9 mouse cellular contexts compared by ENCODE assay signal in genomic region chr8:3586993-3587390, GRCm38 (mm10). TPM values are rescaled to one million over a fixed set of nuclear protein-coding genes. Genes with fewer than 3 reads are reported as not detected.
DNase-seq lines count a peak whose midpoint lies in the region; ATAC-seq and TF ChIP-seq lines count a peak whose summit lies in the region.
"Had no signal": no experiment of that assay in that cellular context is flagged by ENCODE, and none has a peak within 500 bp of the region (broad histone marks: within the 10 kb centered on the region; RNA-seq: fewer than 3 reads in every experiment).

Gene Camsap3 (plus strand): TSS chr8:3587293.

- peaks cover 6% of the 10 kb centered on the region; the same call in 1 of the 2 replicates for H3K4me1 ChIP-seq in heart, embryonic 12.5 days (replicated peaks)
- H3K4me1 ChIP-seq in ES-Bruce4 (ENCODE audit: control insufficient read depth, insufficient read depth, low read length): peaks cover 3% of the 10 kb centered on the region
- H3K4me1 ChIP-seq in forebrain, postnatal 0 days (ENCODE audit: insufficient read depth): no peaks in the 10 kb centered on the region
- H3K4me1 ChIP-seq in limb, embryonic 14.5 days (ENCODE audit: control insufficient read depth, insufficient read depth, low read length): peaks cover 4% of the 10 kb centered on the region; the same call in 1 of the 2 replicates

- no peak for TF ChIP-seq EP300 in ES-Bruce4 (IDR thresholded peaks at IDR 0.05; ENCODE audit: insufficient read depth, low read depth, low read length)

- DNase-seq in heart, adult 18-20 months: no peak
- DNase-seq in forebrain, postnatal 0 days: no peak
- no peak for DNase-seq in limb, embryonic 14.5 days (ENCODE audit: low spot score)
- no peak for DNase-seq in cerebellum, postnatal 10 days
- no peak for DNase-seq in spleen, adult 18-20 months
- no peak for DNase-seq in urinary bladder, postnatal 14 days (ENCODE audit: low spot score)

- no peak for ATAC-seq in heart, embryonic 12.5 days (ENCODE audit: insufficient number of reproducible peaks, low FRiP score)
- ATAC-seq in forebrain, postnatal 0 days: no peak
- no peak for ATAC-seq in limb, embryonic 14.5 days (ENCODE audit: low FRiP score, low read depth)

- peak within 1 kb of the TSS; percentile 63 for H3K4me3 ChIP-seq in heart, embryonic 12.5 days
- H3K4me3 ChIP-seq in ES-Bruce4 (ENCODE audit: low read depth, low read length): peak within 1 kb of the TSS; percentile 93
- peak within 1 kb of the TSS; percentile 87 for H3K4me3 ChIP-seq in forebrain, postnatal 0 days (ENCODE audit: low read depth, low read length)
- peak within 1 kb of the TSS; percentile 72 for H3K4me3 ChIP-seq in limb, embryonic 14.5 days (replicated peaks; ENCODE audit: low read length)
- H3K4me3 ChIP-seq: myocyte had no signal

- 8% methylated on average over 7 of the region's 7 CpGs for WGBS in heart, embryonic 12.5 days
- WGBS in forebrain, postnatal 0 days: under 1% methylated on average over 7 of the region's 7 CpGs
- WGBS in limb, embryonic 14.5 days: 3% methylated on average over 7 of the region's 7 CpGs

- TF ChIP-seq POLR2A in ES-Bruce4 (IDR thresholded peaks at IDR 0.05; ENCODE audit: insufficient read depth, low read length): no peak
- TF ChIP-seq POLR2A in limb, embryonic 14.5 days (IDR thresholded peaks at IDR 0.05; ENCODE audit: borderline replicate concordance, extremely low read depth, insufficient read depth, insufficient read length): no peak

- no peak for TF ChIP-seq CTCF in ES-Bruce4 (IDR thresholded peaks at IDR 0.05; ENCODE audit: low read depth, low read length)
- no peak for TF ChIP-seq CTCF in forebrain, postnatal 0 days (IDR thresholded peaks at IDR 0.05; ENCODE audit: low read depth)

- no peaks in the 10 kb centered on the region for H3K9me3 ChIP-seq in heart, embryonic 12.5 days (replicated peaks)
- H3K9me3 ChIP-seq in ES-Bruce4 (replicated peaks; ENCODE audit: control insufficient read depth, insufficient read depth, low read length, poor library complexity, severe bottlenecking): no peaks in the 10 kb centered on the region
- H3K9me3 ChIP-seq in forebrain, postnatal 0 days (ENCODE audit: low read length): no peaks in the 10 kb centered on the region
- H3K9me3 ChIP-seq in limb, embryonic 14.5 days (ENCODE audit: control insufficient read depth, low read length): no peaks in the 10 kb centered on the region

- no peak within 1 kb of the TSS for H3K27ac ChIP-seq in heart, embryonic 12.5 days (ENCODE audit: poor library complexity, severe bottlenecking)
- peak within 1 kb of the TSS; percentile 71 for H3K27ac ChIP-seq in ES-Bruce4 (ENCODE audit: insufficient read depth, low read length)
- H3K27ac ChIP-seq in forebrain, postnatal 0 days (ENCODE audit: low read depth, low read length): peak within 1 kb of the TSS; percentile 84
- peak within 1 kb of the TSS; percentile 58 for H3K27ac ChIP-seq in limb, embryonic 14.5 days (replicated peaks; ENCODE audit: low read depth, low read length)

- H3K27me3 ChIP-seq in heart, embryonic 12.5 days (replicated peaks): peaks cover 29% of the 10 kb centered on the region
- H3K27me3 ChIP-seq in ES-Bruce4 (ENCODE audit: control insufficient read depth, insufficient read depth, low read length, poor library complexity, severe bottlenecking): no peaks in the 10 kb centered on the region
- no peaks in the 10 kb centered on the region for H3K27me3 ChIP-seq in forebrain, postnatal 0 days (ENCODE audit: insufficient read depth, low read length)
- 0 out of 2 replicates have a peak, but pooled peaks cover 4% of the 10 kb centered on the region for H3K27me3 ChIP-seq in limb, embryonic 14.5 days (ENCODE audit: control insufficient read depth, insufficient read depth, low read length)

- H3K36me3 ChIP-seq in heart, embryonic 12.5 days: no peaks in the 10 kb centered on the region
- no peaks in the 10 kb centered on the region for H3K36me3 ChIP-seq in ES-Bruce4 (ENCODE audit: control insufficient read depth, insufficient read depth, low read length, poor library complexity, severe bottlenecking)
- no peaks in the 10 kb centered on the region for H3K36me3 ChIP-seq in forebrain, postnatal 0 days (ENCODE audit: insufficient read depth)
- H3K36me3 ChIP-seq in limb, embryonic 14.5 days (ENCODE audit: control insufficient read depth, insufficient read depth, low read length): no peaks in the 10 kb centered on the region

- H3K9ac ChIP-seq in heart, embryonic 12.5 days: peak within 1 kb of the TSS; percentile 71
- H3K9ac ChIP-seq in ES-Bruce4 (ENCODE audit: low read depth, poor library complexity, severe bottlenecking): peak within 1 kb of the TSS; percentile 95
- peak within 1 kb of the TSS; percentile 90 for H3K9ac ChIP-seq in forebrain, postnatal 0 days
- H3K9ac ChIP-seq in limb, embryonic 14.5 days (ENCODE audit: low read depth, low read length, severe bottlenecking): peak within 1 kb of the TSS; percentile 70

- peak within 1 kb of the TSS; percentile 90 for H3K4me2 ChIP-seq in heart, embryonic 12.5 days
- peak within 1 kb of the TSS; percentile 68 for H3K4me2 ChIP-seq in forebrain, postnatal 0 days (ENCODE audit: low read depth)
- peak within 1 kb of the TSS; percentile 94 for H3K4me2 ChIP-seq in limb, embryonic 14.5 days (replicated peaks; ENCODE audit: low read depth, low read length, severe bottlenecking)

RNA-seq across cellular contexts. Expression of gene Camsap3, which starts in this region (rescaled TPM):
- polyA plus RNA-seq in heart, embryonic 12.5 days (2016; fragmentation: Nextera tagmentation; extraction: Ambion mirVana): 1.4 and 2.4 TPM in 2 replicates
- total RNA-seq in heart, adult 18-20 months (2021): 1 to 10 TPM; 1.2 to 1.6 TPM
- 68.9 and 69.1 TPM in 2 replicates for polyA plus RNA-seq in ES-Bruce4 (2011; ENCODE audit: insufficient read depth, insufficient read length, low read depth, missing spikeins)
- 97.8 and 103 TPM in 2 replicates for total RNA-seq in forebrain, postnatal 0 days (2014; rRNA removed)
- 36.6 and 42.4 TPM in 2 replicates for polyA plus RNA-seq in forebrain, postnatal 0 days (2015; fragmentation: Nextera tagmentation; extraction: Ambion mirVana)
- polyA plus RNA-seq in limb, embryonic 14.5 days (2012; rRNA removed): 13.3 and 13.7 TPM in 2 replicates
- 6.6 and 7.3 TPM in 2 replicates for polyA plus RNA-seq in limb, embryonic 14.5 days (2014; fragmentation: Nextera tagmentation; extraction: Ambion mirVana)

Comparison
In these comparisons a context has a peak if more than half of its experiments do, and no peak if none do; other contexts are left out.
1. RNA of gene Camsap3 (total RNA-seq): 97.8 to 103 TPM in forebrain, postnatal 0 days; 1.2 to 1.6 TPM in heart, adult 18-20 months; every median in the first group is over 10 times any median in the second.
2. Peak in every context shown above with its lines, with median percentiles within 50 percentile points of each other: H3K4me2 ChIP-seq, H3K4me3 ChIP-seq and H3K9ac ChIP-seq.